Mouse (Mus musculus) MEL (cell line): ENCODE measurements around the gene Sag.

Experiments used
- BHLHE40 ChIP-seq: IDR thresholded peaks from 2 replicates; pipeline ENCODE4 v1.6.1; 2012; ENCODE audit warnings: low read depth, mild to moderate bottlenecking, inconsistent platforms, low read length, improper control_type of control experiment, borderline replicate concordance
- CTCF ChIP-seq, 3 experiments: IDR thresholded peaks in 2 of 3; conservative IDR thresholded peaks in 1 of 3; 2 replicates each; pipeline ENCODE4 v1.5.1; 2011 to 2012; ENCODE audit warnings: low read length in 3 of 3, low read depth in 2 of 3, mild to moderate bottlenecking in 2 of 3, improper control_type of control experiment in 1 of 3, inconsistent platforms in 1 of 3, mixed read lengths in 1 of 3, moderate library complexity in 1 of 3; ENCODE audit not compliant: control insufficient read depth in 1 of 3, insufficient read depth in 1 of 3, poor library complexity in 1 of 3, severe bottlenecking in 1 of 3
- ETS1 ChIP-seq: IDR thresholded peaks from 2 replicates; pipeline ENCODE4 v1.6.1; 2012; ENCODE audit warnings: low read depth, mild to moderate bottlenecking, inconsistent platforms, low read length, improper control_type of control experiment, moderate library complexity
- GABPA ChIP-seq: IDR thresholded peaks from 2 replicates; pipeline ENCODE4 v1.6.1; 2012; ENCODE audit warnings: low read depth, mild to moderate bottlenecking, inconsistent platforms, low read length, improper control_type of control experiment, moderate library complexity
- GATA1 ChIP-seq: IDR thresholded peaks from 2 replicates; pipeline ENCODE4 v1.6.1; 2011; ENCODE audit warnings: low read depth, low read length, improper control_type of control experiment
- MAZ ChIP-seq: IDR thresholded peaks from 2 replicates; pipeline ENCODE4 v1.6.1; 2012; ENCODE audit warnings: low read depth, mild to moderate bottlenecking, inconsistent platforms, low read length, improper control_type of control experiment
- POLR2A ChIP-seq, 2 experiments: IDR thresholded peaks; 2 replicates each; pipeline ENCODE4 v1.6.1; 2011 to 2012; ENCODE audit warnings: low read length in 2 of 2, mild to moderate bottlenecking in 2 of 2, control low read depth in 1 of 2, improper control_type of control experiment in 1 of 2, low read depth in 1 of 2, moderate library complexity in 1 of 2; ENCODE audit not compliant: control insufficient read depth in 1 of 2, insufficient read depth in 1 of 2, poor library complexity in 1 of 2
- TCF12 ChIP-seq: IDR thresholded peaks from 2 replicates; pipeline ENCODE4 v1.6.1; 2014; ENCODE audit warnings: low read depth, mild to moderate bottlenecking, inconsistent platforms, low read length, improper control_type of control experiment, moderate library complexity
- USF2 ChIP-seq, 2 experiments: IDR thresholded peaks; 2 replicates each; pipeline ENCODE4 v1.6.1; 2011 to 2012; ENCODE audit warnings: improper control_type of control experiment in 2 of 2, low read length in 2 of 2, borderline replicate concordance in 1 of 2, inconsistent platforms in 1 of 2, low read depth in 1 of 2, mild to moderate bottlenecking in 1 of 2; ENCODE audit not compliant: insufficient read depth in 1 of 2

GRCm38 (mm10) chr1:87829621-87830211, 26.2 kb downstream of the Sag start:
- TF ChIP-seq CTCF (IDR thresholded peaks at IDR 0.05 in 2 of 3, conservative IDR thresholded peaks at IDR 0.05 in 1 of 3; ENCODE audit: control insufficient read depth in 1 of 3, insufficient read depth in 1 of 3, low read depth in 2 of 3, low read length in 3 of 3, poor library complexity in 1 of 3, severe bottlenecking in 1 of 3) (no peak), ETS1 (no peak), GABPA (no peak), POLR2A (IDR thresholded peaks at IDR 0.05; ENCODE audit: control insufficient read depth in 1 of 2, insufficient read depth in 1 of 2, low read depth in 1 of 2, low read length in 2 of 2, poor library complexity in 1 of 2) (no peak), GATA1 (no peak), MAZ (no peak), TCF12 (no peak), USF2 (IDR thresholded peaks at IDR 0.05; ENCODE audit: borderline replicate concordance in 1 of 2, insufficient read depth in 1 of 2, low read depth in 1 of 2, low read length in 2 of 2) (no peak), BHLHE40 (no peak)
